Mouse (Mus musculus) ES-Bruce4 (cell line): Measurements from ENCODE around the gene Zfp872. TPM values are rescaled to one million over a fixed set of nuclear protein-coding genes. Genes with fewer than 3 reads are reported as not detected.
"Not testable (repeated sequence)": the region's sequence is repeated elsewhere in the genome, so short reads cannot be mapped to it uniquely, and the experiment has no call there.

Source experiments
- H3K27ac ChIP-seq: 2 replicates; pipeline ENCODE4 v1.5.1; 2012; ENCODE audit warnings: low read length, inconsistent platforms; ENCODE audit not compliant: insufficient read depth
- H3K27me3 ChIP-seq: 2 replicates; pipeline ENCODE4 v1.6.1; 2012; ENCODE audit warnings: mild to moderate bottlenecking, low read length, inconsistent platforms; ENCODE audit not compliant: control insufficient read depth, poor library complexity, insufficient read depth, severe bottlenecking
- H3K36me3 ChIP-seq: 2 replicates; pipeline ENCODE4 v1.6.1; 2012; ENCODE audit warnings: inconsistent platforms, mild to moderate bottlenecking, low read length, moderate library complexity; ENCODE audit not compliant: control insufficient read depth, poor library complexity, insufficient read depth, severe bottlenecking
- H3K4me1 ChIP-seq: one replicate; pipeline ENCODE4 v1.8.1; 2011; ENCODE audit warnings: low read length; ENCODE audit not compliant: control insufficient read depth, insufficient read depth
- H3K4me3 ChIP-seq: 2 replicates; pipeline ENCODE4 v1.5.1; 2011; ENCODE audit warnings: low read depth, mild to moderate bottlenecking, low read length
- H3K9ac ChIP-seq: 2 replicates; pipeline ENCODE4 v1.6.1; 2012; ENCODE audit warnings: low read depth, mild to moderate bottlenecking, inconsistent platforms; ENCODE audit not compliant: poor library complexity, severe bottlenecking
- H3K9me3 ChIP-seq: replicated peaks from 2 replicates; pipeline ENCODE4 v1.6.1; 2012; ENCODE audit warnings: mild to moderate bottlenecking, low read length, inconsistent platforms; ENCODE audit not compliant: control insufficient read depth, poor library complexity, insufficient read depth, severe bottlenecking
- CTCF ChIP-seq: IDR thresholded peaks from one replicate; pipeline ENCODE4 v1.8.1; 2011; ENCODE audit warnings: low read depth, low read length
- EP300 ChIP-seq: IDR thresholded peaks from 2 replicates; pipeline ENCODE4 v1.6.1; 2011; ENCODE audit warnings: low read depth, low read length; ENCODE audit not compliant: insufficient read depth
- POLR2A ChIP-seq: IDR thresholded peaks from one replicate; pipeline ENCODE4 v1.8.1; 2011; ENCODE audit warnings: low read length; ENCODE audit not compliant: insufficient read depth
- polyA plus RNA-seq: library from polyadenylated mRNA; stranded (reverse); fragments of >200 nt; gene quantifications from 2 replicates; pipeline ENCODE4 v1.2.4, GENCODE M21; 2011; ENCODE audit warnings: low read depth; ENCODE audit not compliant: missing spikeins, insufficient read depth, insufficient read length

Zfp872 gene
- polyA plus RNA-seq, 1 experiment = 1.4 TPM

DNA sequence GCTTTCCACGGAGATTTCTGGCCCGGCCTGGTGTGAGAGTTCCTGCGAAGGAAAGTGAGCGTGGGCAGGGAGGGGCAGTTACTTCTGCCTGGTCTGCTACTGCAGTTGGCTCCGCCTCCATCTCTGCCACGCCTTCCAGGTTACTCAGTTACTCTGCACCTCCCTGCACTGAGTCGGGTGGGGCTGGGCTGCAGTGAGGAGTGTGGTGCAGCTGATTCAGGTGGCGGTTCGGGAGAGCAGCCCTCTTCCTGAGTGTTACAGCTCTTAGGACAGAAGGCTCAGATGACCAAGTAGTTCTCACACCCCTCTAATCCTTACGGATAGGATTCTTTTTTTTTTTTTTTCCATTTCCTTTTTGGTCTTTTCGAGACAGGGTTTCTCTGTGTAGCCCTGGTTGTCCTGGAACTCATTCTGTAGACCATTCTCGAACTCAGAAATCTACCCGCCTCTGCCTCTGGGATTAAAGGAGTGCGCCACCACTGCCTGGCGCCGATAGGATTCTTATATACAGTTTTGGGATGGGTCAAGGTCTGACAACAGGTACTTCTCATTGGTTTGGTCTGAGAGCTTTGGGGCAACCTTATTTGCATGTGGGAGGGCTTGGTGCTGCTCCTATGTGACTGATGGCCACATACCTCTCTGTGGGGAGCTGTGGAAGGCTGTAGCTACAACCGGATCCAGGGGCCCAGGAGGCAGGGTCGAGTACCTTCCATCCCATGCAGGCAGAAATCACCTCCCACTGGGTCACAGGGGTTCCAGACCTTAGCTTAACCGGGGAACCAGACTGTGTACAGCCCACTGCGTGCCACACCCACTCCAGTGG is 38.3 kb upstream of the Zfp872 start:
- TF ChIP-seq POLR2A = peak; percentile 98
- TF ChIP-seq CTCF = no peak
- TF ChIP-seq EP300 = peak; percentile 71; the same call in 1 of the 2 replicates
- Histone ChIP-seq H3K4me1 (no peaks in the 10 kb centered on the region), H3K9me3 (no peaks in the 10 kb centered on the region), H3K27me3 (no peaks in the 10 kb centered on the region), H3K9ac (peak overlapping the region; percentile 17), H3K36me3 (no peaks in the 10 kb centered on the region), H3K27ac (peak overlapping the region; percentile 73), H3K4me3 (peak overlapping the region; percentile 40)

DNA sequence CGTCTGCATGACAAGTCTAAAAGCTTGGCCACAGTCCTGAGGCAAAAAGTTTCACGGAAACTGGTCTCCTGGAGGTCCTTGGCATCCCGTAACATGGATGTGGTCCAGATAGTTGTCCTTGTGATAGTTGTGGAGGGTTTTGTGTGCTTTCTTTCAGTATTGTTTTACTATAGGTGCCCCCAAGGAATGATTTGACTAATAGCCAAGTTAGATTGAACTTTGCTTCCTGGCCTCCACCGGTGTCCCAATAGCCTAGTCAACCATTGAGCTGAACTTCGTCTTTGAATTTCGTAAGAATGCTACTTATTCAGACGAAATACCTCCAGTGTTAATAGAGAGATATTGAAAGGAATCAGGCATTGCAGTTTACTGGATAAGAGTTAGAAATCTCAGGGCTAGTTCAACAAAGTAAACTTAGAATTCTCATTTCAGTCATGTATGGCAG is 37.6 kb upstream of the Zfp872 start:
- Histone ChIP-seq H3K4me3 (peak overlapping the region; percentile 40), H3K27ac (peak overlapping the region; percentile 73), H3K9ac (peak overlapping the region; percentile 17)
- not testable (repeated sequence) for H3K9me3 ChIP-seq, H3K27me3 ChIP-seq, H3K4me1 ChIP-seq, H3K36me3 ChIP-seq

DNA sequence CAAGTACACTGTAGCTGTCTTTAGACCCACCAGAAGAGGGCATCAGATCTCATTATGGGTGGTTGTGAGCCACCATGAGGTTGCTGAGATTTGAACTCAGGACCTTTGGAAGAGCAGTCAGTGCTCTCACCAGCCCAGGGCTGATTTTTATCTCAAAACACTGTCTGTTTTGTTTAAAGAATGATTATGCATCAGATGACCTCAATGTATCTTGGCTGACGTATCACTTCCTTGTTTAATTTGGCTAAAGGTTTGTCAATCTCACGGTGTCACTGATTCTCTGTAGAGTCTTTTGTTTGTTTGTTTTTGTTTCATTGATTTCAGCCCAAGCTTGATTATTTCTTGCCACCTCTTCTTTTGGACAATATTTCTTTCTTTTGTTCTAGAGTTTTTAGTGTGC is 36.9 kb upstream of the Zfp872 start:
- Histone ChIP-seq H3K27me3 (no peaks in the 10 kb centered on the region), H3K9ac (no peak overlapping the region), H3K4me1 (no peaks in the 10 kb centered on the region), H3K36me3 (no peaks in the 10 kb centered on the region), H3K27ac (no peak overlapping the region), H3K9me3 (no peaks in the 10 kb centered on the region), H3K4me3 (no peak overlapping the region)
- no peak for TF ChIP-seq EP300
- TF ChIP-seq CTCF = no peak
- TF ChIP-seq POLR2A = no peak

DNA sequence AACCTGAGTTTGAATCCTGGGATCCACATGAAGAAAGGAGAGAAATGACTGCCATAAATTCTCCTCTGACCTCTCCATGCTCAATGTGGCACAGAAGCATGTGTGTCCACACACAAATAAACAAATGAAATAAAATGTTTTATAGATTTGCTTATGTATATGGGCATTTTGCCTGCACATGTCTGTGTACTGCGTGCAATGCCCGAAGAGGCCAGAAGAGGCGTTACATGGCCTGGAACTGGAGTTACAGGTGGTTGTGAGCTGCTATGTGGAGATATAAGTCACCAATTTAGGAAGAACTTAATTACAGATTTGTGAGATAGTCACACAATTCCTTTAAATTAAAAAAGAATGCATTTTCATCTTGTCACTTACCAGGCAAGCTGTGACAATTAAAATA is 34.1 kb upstream of the Zfp872 start:
- no peaks in the 10 kb centered on the region for H3K4me1 ChIP-seq
- TF ChIP-seq CTCF = peak; percentile 22
- TF ChIP-seq EP300 = no peak
- TF ChIP-seq POLR2A = no peak
- H3K9ac ChIP-seq = no peak overlapping the region
- peaks cover 6% of the 10 kb centered on the region; the same call in 1 of the 2 replicates for H3K36me3 ChIP-seq
- no peaks in the 10 kb centered on the region for H3K27me3 ChIP-seq
- no peaks in the 10 kb centered on the region for H3K9me3 ChIP-seq
- no peak overlapping the region for H3K4me3 ChIP-seq
- H3K27ac ChIP-seq = no peak overlapping the region

DNA sequence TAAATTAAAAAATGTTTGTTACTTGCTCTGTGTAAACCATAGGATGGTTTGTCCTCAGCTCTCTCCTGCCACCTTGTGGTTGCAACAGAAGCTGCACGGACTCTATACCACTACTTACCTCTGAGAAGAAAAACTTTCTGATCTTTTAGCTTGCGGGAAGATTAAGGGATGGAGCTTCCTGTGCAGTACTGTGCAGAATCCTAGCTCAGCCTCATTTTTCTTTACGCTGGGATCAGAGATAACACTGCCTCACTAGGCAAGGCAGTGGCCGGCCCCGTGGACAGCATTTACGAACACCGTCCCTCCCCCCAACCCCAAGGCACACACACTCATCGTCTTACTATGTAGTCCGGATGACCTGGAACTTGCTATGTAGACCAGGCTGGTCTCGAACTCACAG is 32.3 kb upstream of the Zfp872 start:
- H3K27me3 ChIP-seq = no peaks in the 10 kb centered on the region
- no peaks in the 10 kb centered on the region for H3K4me1 ChIP-seq
- H3K36me3 ChIP-seq = peaks cover 6% of the 10 kb centered on the region; the same call in 1 of the 2 replicates
- peak overlapping the region; percentile 25 for H3K9ac ChIP-seq
- H3K9me3 ChIP-seq = 0 out of 2 replicates have a peak, but pooled peaks cover 4% of the 10 kb centered on the region
- TF ChIP-seq EP300 (no peak), CTCF (no peak), POLR2A (no peak)
- peak overlapping the region; percentile 10 for H3K27ac ChIP-seq
- peak overlapping the region; percentile 60 for H3K4me3 ChIP-seq

DNA sequence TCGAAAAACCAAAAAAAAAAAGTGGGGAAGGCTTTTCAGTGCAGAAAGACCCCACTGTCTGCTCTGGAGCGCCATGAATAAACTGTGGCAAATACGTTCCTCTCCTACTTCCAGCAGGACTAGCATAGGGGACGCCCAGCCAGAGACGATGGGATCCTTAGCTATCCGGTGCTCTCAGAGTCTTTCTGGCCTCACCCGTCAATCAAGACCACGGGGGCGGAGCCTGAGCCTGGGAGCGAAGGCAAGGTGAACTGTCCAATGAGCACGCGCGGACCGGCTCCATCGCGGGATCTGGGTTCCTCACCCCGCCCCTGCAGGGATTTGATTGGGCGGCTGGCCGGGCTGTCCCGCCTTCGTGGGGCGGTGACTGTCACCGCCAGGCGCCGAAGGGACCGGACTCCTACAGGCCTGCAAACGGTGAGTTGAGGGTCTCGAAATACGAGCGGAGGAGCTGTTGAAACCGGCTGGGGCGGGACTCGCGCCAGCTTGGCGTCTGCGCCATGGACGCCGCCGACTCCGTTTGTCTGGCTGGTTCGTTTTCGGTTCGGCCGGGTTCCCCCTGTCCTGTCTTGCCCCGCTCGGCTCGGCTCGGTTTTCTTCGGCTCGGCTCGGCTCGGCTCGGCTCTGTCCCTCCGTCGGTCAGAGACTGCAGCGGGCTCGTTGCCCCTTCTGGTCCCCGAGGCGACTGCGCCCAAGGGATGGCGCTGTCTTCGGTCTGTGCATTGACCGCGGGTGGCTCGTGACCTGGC is 31.2 kb upstream of the Zfp872 start, which contains the start of gene Pigyl:
Pigyl (plus strand) TSS at position 350 of the 749 bp plus-strand sequence.
- Histone ChIP-seq H3K27me3 (no peaks in the 10 kb centered on the region), H3K4me3 (peak within 1 kb of the TSS; percentile 86), H3K9ac (peak within 1 kb of the TSS; percentile 75), H3K36me3 (peaks cover 6% of the 10 kb centered on the region; the same call in 1 of the 2 replicates), H3K4me1 (peaks cover 3% of the 10 kb centered on the region), H3K9me3 (0 out of 2 replicates have a peak, but pooled peaks cover 4% of the 10 kb centered on the region), H3K27ac (peak within 1 kb of the TSS; percentile 46)
- peak; percentile 79 for TF ChIP-seq POLR2A
- TF ChIP-seq EP300 = no peak; the same call in 1 of the 2 replicates
